Mouse (Mus musculus) thymus, postnatal 0 days (tissue): ENCODE measurements around the gene Odf2. TPM values are rescaled to one million over a fixed set of nuclear protein-coding genes. Genes with fewer than 3 reads are reported as not detected.
"Not testable (repeated sequence)": the region's sequence is repeated elsewhere in the genome, so short reads cannot be mapped to it uniquely, and the experiment has no call there.

Experiments used
- DNase-seq: peaks from one replicate; pipeline ENCODE4 v3.0.0-alpha.2; 2015; ENCODE audit warnings: low spot score
- polyA plus RNA-seq: library from polyadenylated mRNA; unstranded; fragments of >200 nt; fragmentation: Nextera tagmentation; extraction: Ambion mirVana; gene quantifications from 2 replicates; pipeline ENCODE4 v1.2.1, GENCODE M21; 2015

Gene Odf2
- polyA plus RNA-seq, 1 experiment from 2014 or later = 56.2 TPM

- DNase-seq = peak; percentile 88
These were observed 19.9 kb upstream of the Odf2 start, which contains the start of gene Cercam for GRCm38 (mm10) chr2:29868949-29869645. Gene Cercam (plus strand): TSS chr2:29869164.

- peak; percentile 38 for DNase-seq
These were observed 19.2 kb upstream of the Odf2 start for GRCm38 (mm10) chr2:29869646-29870451.

- no peak for DNase-seq
These were observed 16.3 kb upstream of the Odf2 start for GRCm38 (mm10) chr2:29872581-29873295.

GRCm38 (mm10) chr2:29873801-29874200, 15.2 kb upstream of the Odf2 start:
- no peak for DNase-seq

GRCm38 (mm10) chr2:29878061-29878460, 11.0 kb upstream of the Odf2 start:
- no peak for DNase-seq

GRCm38 (mm10) chr2:29879191-29879590, 9.8 kb upstream of the Odf2 start:
- DNase-seq = no peak

- DNase-seq = no peak
These were observed 8.8 kb upstream of the Odf2 start for GRCm38 (mm10) chr2:29879964-29880830.

GRCm38 (mm10) chr2:29886659-29887292, 2.2 kb upstream of the Odf2 start:
- not testable (repeated sequence) for DNase-seq

- DNase-seq = peak; percentile 68
These were observed 1.2 kb downstream of the Odf2 start for GRCm38 (mm10) chr2:29889991-29890833.

GRCm38 (mm10) chr2:29891773-29892172, 2.8 kb downstream of the Odf2 start:
- no peak for DNase-seq

- no peak for DNase-seq
These were observed 7.0 kb downstream of the Odf2 start for GRCm38 (mm10) chr2:29896071-29896470.

GRCm38 (mm10) chr2:29897366-29897765, 8.3 kb downstream of the Odf2 start:
- DNase-seq = no peak

- no peak for DNase-seq
These were observed 9.1 kb downstream of the Odf2 start for GRCm38 (mm10) chr2:29898081-29898480.

- DNase-seq = no peak
These were observed 13.2 kb downstream of the Odf2 start for GRCm38 (mm10) chr2:29902194-29902593.

GRCm38 (mm10) chr2:29908171-29908570, 19.1 kb downstream of the Odf2 start:
- not testable (repeated sequence) for DNase-seq

GRCm38 (mm10) chr2:29910042-29910441, 21.0 kb downstream of the Odf2 start:
- DNase-seq = peak; percentile 35

- DNase-seq = no peak
These were observed 28.6 kb downstream of the Odf2 start for GRCm38 (mm10) chr2:29917621-29918020.

GRCm38 (mm10) chr2:29922011-29922410, 33.0 kb downstream of the Odf2 start:
- no peak for DNase-seq

GRCm38 (mm10) chr2:29926542-29926941, 37.5 kb downstream of the Odf2 start:
- no peak for DNase-seq
